Mouse (Mus musculus) MN1 (cell line): Measurements from ENCODE around the gene C9orf72.

Experiments
- DNase-seq: peaks from one replicate; pipeline ENCODE4 v3.0.0-alpha.2; 2016; ENCODE audit warnings: low spot score

C9orf72 gene

GRCm38 (mm10) chr4:35177926-35178645 is 47.9 kb downstream of the C9orf72 start:
- no peak for DNase-seq

GRCm38 (mm10) chr4:35175566-35175965 is 50.4 kb downstream of the C9orf72 start:
- no peak for DNase-seq

GRCm38 (mm10) chr4:35173551-35173950 is 52.4 kb downstream of the C9orf72 start:
- no peak for DNase-seq

- DNase-seq = no peak
Observed at GRCm38 (mm10) chr4:35172471-35172870, 53.5 kb downstream of the C9orf72 start.

- DNase-seq = no peak
Observed at GRCm38 (mm10) chr4:35169571-35170125, 56.3 kb downstream of the C9orf72 start.

GRCm38 (mm10) chr4:35167855-35168254 is 58.1 kb downstream of the C9orf72 start:
- no peak for DNase-seq

GRCm38 (mm10) chr4:35165947-35166346 is 60.0 kb downstream of the C9orf72 start:
- no peak for DNase-seq

GRCm38 (mm10) chr4:35165275-35165674 is 60.7 kb downstream of the C9orf72 start:
- DNase-seq = no peak

GRCm38 (mm10) chr4:35157815-35158214 is 68.2 kb downstream of the C9orf72 start:
- no peak for DNase-seq

GRCm38 (mm10) chr4:35156751-35157611 is 69.0 kb downstream of the C9orf72 start, which contains the start of gene Mob3b:
Mob3b (minus strand) TSS chr4:35157484.
- no peak for DNase-seq

- no peak for DNase-seq
Observed at GRCm38 (mm10) chr4:35156149-35156611, 69.8 kb downstream of the C9orf72 start.

GRCm38 (mm10) chr4:35155132-35155922 is 70.6 kb downstream of the C9orf72 start:
- DNase-seq = no peak

GRCm38 (mm10) chr4:35154051-35154450 is 71.9 kb downstream of the C9orf72 start:
- no peak for DNase-seq

GRCm38 (mm10) chr4:35151756-35152155 is 74.2 kb downstream of the C9orf72 start, which contains the start of gene Ifnk:
Ifnk (plus strand) TSS chr4:35152056.
- no peak for DNase-seq

GRCm38 (mm10) chr4:35150706-35151105 is 75.3 kb downstream of the C9orf72 start:
- no peak for DNase-seq

GRCm38 (mm10) chr4:35148326-35148725 is 77.6 kb downstream of the C9orf72 start:
- no peak for DNase-seq

GRCm38 (mm10) chr4:35146597-35146996 is 79.4 kb downstream of the C9orf72 start:
- DNase-seq = no peak

GRCm38 (mm10) chr4:35145726-35146125 is 80.2 kb downstream of the C9orf72 start:
- DNase-seq = no peak

GRCm38 (mm10) chr4:35143472-35144102 is 82.4 kb downstream of the C9orf72 start:
- no peak for DNase-seq
